Mouse (Mus musculus): ENCODE data around the gene Slc25a20. TPM values are rescaled to one million over a fixed set of nuclear protein-coding genes. Genes with fewer than 3 reads are reported as not detected.
"Not testable (repeated sequence)": the region's sequence is repeated elsewhere in the genome, so short reads cannot be mapped to it uniquely, and the experiment has no call there.

Gene Slc25a20
- polyA plus RNA-seq, 1 experiment = 27.7 TPM

DNA sequence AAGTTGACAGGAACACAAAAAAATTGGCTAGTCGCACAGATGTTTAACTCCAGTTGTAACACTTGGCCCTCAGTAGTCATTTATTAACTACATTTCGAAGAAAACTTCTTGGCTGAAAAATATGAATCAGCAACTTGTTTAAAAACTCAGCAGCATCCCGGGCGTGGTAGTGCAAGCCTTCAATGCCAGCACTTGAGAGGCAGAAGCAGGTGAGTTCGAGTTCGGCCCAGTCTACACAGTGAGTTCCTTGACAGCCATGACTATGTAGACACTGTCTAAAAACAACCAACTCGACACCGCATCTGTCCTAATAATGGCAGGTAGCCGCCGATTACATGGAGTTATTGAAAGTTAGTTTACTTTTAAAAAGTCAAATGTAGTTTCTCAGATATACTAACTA, 13.7 kb upstream of the Slc25a20 start:
- peak overlapping the region; percentile 77 for H3K4me2 ChIP-seq (ENCODE audit: low read depth)
- TF ChIP-seq TCF3 (IDR thresholded peaks at IDR 0.05; ENCODE audit: insufficient read length, low read depth) (no peak), MYOD1 (IDR thresholded peaks at IDR 0.05; ENCODE audit: control insufficient read depth in 1 of 3, insufficient read length in 2 of 3, low read depth in 2 of 3) (peak in 2 of 3 experiments; percentile 71 to 81)
- peak overlapping the region; percentile 83 for H3ac ChIP-seq (ENCODE audit: control insufficient read depth, insufficient read length)
- H3K4me3 ChIP-seq = peak overlapping the region; percentile 70
- no peaks in the 10 kb centered on the region for H3K27me3 ChIP-seq (ENCODE audit: control insufficient read depth, insufficient read depth, insufficient read length)
- no peaks in the 10 kb centered on the region for H3K36me3 ChIP-seq (ENCODE audit: control insufficient read depth, insufficient read depth)
- peaks cover 54% of the 10 kb centered on the region for H3K79me2 ChIP-seq (ENCODE audit: control insufficient read depth, insufficient read depth)

DNA sequence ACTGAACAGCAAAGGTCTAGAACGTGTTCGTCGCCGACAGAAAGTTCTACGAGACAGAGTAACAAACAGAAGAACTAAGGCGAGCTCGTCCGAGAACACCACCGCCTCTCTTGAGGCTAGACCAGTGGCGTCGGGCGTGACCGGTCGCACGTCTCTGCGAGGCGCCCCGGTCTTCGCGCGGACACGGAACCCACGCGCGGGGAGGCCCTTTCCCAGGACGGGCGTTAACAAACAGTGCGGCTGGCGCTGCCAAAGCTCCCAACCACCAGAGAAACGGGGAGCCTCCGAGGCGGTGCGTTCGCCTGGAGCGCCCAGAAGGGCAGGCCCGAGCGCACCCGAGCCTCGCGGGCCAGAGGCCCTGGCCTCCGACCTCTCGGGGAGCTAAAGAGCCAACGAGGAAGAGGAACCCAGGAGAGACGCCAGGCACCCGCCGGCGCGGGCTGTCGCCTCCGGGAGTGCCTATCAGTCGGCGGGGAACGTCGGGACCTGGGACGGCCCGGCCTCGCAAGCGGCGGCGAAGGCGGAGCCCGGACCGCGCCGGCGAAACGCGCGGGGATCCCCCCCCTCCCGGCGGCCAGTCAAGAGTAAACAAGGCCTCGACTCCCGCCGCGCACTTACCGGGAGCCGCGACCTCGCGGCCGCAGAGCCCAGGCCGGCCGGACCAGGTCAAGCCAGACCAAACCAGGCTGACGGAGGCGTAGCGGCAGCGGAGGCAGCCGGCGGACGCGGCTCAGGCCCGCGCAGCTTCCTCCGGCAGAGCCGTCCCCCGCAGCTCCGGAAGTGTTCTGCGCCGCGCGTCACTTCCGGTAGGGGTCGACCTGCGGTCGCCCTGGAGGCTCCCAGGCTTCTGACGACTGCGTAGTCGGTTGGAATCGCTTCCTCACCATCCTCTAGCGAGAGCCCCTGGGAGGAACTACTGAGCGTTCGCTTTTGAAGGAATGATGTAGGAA, 13.0 kb upstream of the Slc25a20 start, which contains the start of gene Arih2:
Gene Arih2 (minus strand): TSS at position 776 of the 950 bp plus-strand sequence.
- no peak for TF ChIP-seq E2F4 (IDR thresholded peaks at IDR 0.05; ENCODE audit: insufficient read depth)
- peak; percentile 74 for TF ChIP-seq POLR2AphosphoS2 (IDR thresholded peaks at IDR 0.05; ENCODE audit: insufficient read length, low read depth)
- TF ChIP-seq MYOG (IDR thresholded peaks at IDR 0.05; ENCODE audit: control insufficient read depth in 1 of 3, insufficient read depth in 1 of 3, insufficient read length in 2 of 3, low read depth in 2 of 3) = peak in 1 of 3 experiments; percentile 25
- peak; percentile 78 for TF ChIP-seq POLR2A (IDR thresholded peaks at IDR 0.05; ENCODE audit: insufficient read length, low read depth)
- no peak for TF ChIP-seq USF1 (IDR thresholded peaks at IDR 0.05; ENCODE audit: low read depth)
- Histone ChIP-seq H3K27me3 (ENCODE audit: control insufficient read depth, insufficient read depth, insufficient read length) (no peaks in the 10 kb centered on the region), H3ac (ENCODE audit: control insufficient read depth, insufficient read length) (peak within 1 kb of the TSS; percentile 83), H3K36me3 (ENCODE audit: control insufficient read depth, insufficient read depth) (no peaks in the 10 kb centered on the region), H3K79me2 (ENCODE audit: control insufficient read depth, insufficient read depth) (peaks cover 48% of the 10 kb centered on the region), H3K4me3 (peak within 1 kb of the TSS; percentile 70), H3K4me2 (ENCODE audit: low read depth) (peak within 1 kb of the TSS; percentile 81)

DNA sequence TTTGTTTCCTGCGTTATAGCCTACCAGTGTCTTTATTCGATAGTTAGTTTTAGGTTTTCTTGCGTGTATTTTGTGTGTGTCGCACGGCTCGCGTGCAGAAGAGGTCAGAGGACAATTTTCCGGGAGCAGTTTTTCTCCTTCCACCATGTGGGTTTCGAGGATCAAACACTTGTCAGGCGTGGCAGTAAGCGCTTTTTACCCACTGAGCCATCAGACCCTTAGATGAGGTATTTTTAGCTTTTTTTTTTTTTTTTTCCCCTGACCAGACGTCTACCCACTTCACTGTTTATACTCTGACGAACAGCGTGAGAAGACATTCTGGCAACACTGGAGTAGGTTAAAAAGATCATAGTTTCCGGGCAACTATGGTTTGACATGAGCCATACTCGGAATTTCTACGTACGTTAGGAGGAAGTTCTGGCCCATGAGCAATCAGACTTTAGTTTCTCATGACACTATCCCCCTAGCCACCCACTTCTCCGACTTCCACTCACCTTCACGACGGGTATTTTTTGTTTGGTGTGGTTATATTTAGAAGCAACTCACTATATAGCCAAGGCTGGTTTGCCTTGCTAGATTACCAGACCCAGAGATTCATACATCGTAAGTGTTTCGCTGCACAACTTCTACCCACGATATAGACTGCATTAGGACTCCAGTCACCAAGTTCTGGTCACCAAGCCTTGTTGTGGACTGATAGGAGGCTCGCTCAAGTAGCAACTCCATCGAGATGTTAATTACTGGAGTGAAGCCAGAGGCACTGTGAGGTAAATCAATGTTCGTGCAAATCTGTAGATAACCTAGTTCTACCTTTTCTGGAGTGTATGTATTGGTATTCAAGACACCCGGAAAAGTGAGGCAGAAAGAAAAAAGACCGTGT, 12.1 kb upstream of the Slc25a20 start:
- Histone ChIP-seq H3K27me3 (ENCODE audit: control insufficient read depth, insufficient read depth, insufficient read length) (no peaks in the 10 kb centered on the region), H3K36me3 (ENCODE audit: control insufficient read depth, insufficient read depth) (no peaks in the 10 kb centered on the region), H3K4me2 (ENCODE audit: low read depth) (peak overlapping the region; percentile 81), H3K4me3 (peak overlapping the region; percentile 70), H3ac (ENCODE audit: control insufficient read depth, insufficient read length) (peak overlapping the region; percentile 83), H3K79me2 (ENCODE audit: control insufficient read depth, insufficient read depth) (peaks cover 38% of the 10 kb centered on the region)
- TF ChIP-seq SRF (IDR thresholded peaks at IDR 0.05; ENCODE audit: control insufficient read depth, insufficient read length, low read depth) = no peak
- no peak for TF ChIP-seq E2F4 (IDR thresholded peaks at IDR 0.05; ENCODE audit: insufficient read depth)
- no peak for TF ChIP-seq TCF12 (IDR thresholded peaks at IDR 0.05; ENCODE audit: insufficient read depth, poor library complexity, severe bottlenecking)
- TF ChIP-seq POLR2AphosphoS2 (IDR thresholded peaks at IDR 0.05; ENCODE audit: insufficient read length, low read depth) = no peak
- TF ChIP-seq POLR2A (IDR thresholded peaks at IDR 0.05; ENCODE audit: insufficient read length, low read depth) = no peak
- TF ChIP-seq USF1 (IDR thresholded peaks at IDR 0.05; ENCODE audit: low read depth) = no peak
- no peak for TF ChIP-seq REST (IDR thresholded peaks at IDR 0.05; ENCODE audit: insufficient read depth, insufficient read length)
- no peak for TF ChIP-seq MAX (IDR thresholded peaks at IDR 0.05; ENCODE audit: low read depth)
- TF ChIP-seq MYOD1 (IDR thresholded peaks at IDR 0.05; ENCODE audit: control insufficient read depth in 1 of 3, insufficient read length in 2 of 3, low read depth in 2 of 3) = no peak
- no peak for TF ChIP-seq TCF3 (IDR thresholded peaks at IDR 0.05; ENCODE audit: insufficient read length, low read depth)
- no peak for TF ChIP-seq MYOG (IDR thresholded peaks at IDR 0.05; ENCODE audit: control insufficient read depth in 1 of 3, insufficient read depth in 1 of 3, insufficient read length in 2 of 3, low read depth in 2 of 3)
- TF ChIP-seq CEBPB (IDR thresholded peaks at IDR 0.05; ENCODE audit: insufficient read depth, poor library complexity, severe bottlenecking) = no peak

- H3ac ChIP-seq (ENCODE audit: control insufficient read depth, insufficient read length) = no peak overlapping the region
- H3K27me3 ChIP-seq (ENCODE audit: control insufficient read depth, insufficient read depth, insufficient read length) = no peaks in the 10 kb centered on the region
- no peaks in the 10 kb centered on the region for H3K36me3 ChIP-seq (ENCODE audit: control insufficient read depth, insufficient read depth)
- no peak overlapping the region for H3K4me2 ChIP-seq (ENCODE audit: low read depth)
- H3K79me2 ChIP-seq (ENCODE audit: control insufficient read depth, insufficient read depth) = no peaks in the 10 kb centered on the region
- H3K4me3 ChIP-seq = no peak overlapping the region
- TF ChIP-seq MYOG (IDR thresholded peaks at IDR 0.05; ENCODE audit: control insufficient read depth in 1 of 3, insufficient read depth in 1 of 3, insufficient read length in 2 of 3, low read depth in 2 of 3) (no peak), SRF (IDR thresholded peaks at IDR 0.05; ENCODE audit: control insufficient read depth, insufficient read length, low read depth) (no peak), USF1 (IDR thresholded peaks at IDR 0.05; ENCODE audit: low read depth) (no peak), REST (IDR thresholded peaks at IDR 0.05; ENCODE audit: insufficient read depth, insufficient read length) (no peak)
Observed at GRCm38 (mm10) chr9:108654566-108655464, 7.1 kb upstream of the Slc25a20 start.

DNA sequence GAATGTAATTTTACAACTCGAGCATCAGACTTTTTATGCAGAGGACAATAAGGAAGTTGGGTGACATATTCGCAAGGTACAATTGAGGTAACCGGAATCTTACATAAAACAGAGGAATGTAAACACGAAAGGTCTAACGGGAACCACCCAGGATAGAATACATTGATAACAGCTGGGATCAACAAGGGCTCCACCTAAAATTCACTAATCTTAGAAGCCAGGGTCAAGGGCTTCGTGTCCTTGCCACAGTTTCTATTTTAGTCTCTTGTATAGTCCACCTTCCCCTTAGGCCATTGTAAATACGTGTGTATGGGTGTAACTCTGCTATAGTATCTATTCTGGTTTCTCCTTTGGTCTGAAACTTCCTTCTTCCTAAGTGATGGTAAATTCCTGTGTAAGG, 6.0 kb upstream of the Slc25a20 start:
- not testable (repeated sequence) for H3K36me3 ChIP-seq (ENCODE audit: control insufficient read depth, insufficient read depth); H3K4me3 ChIP-seq; H3K27me3 ChIP-seq (ENCODE audit: control insufficient read depth, insufficient read depth, insufficient read length); H3K4me2 ChIP-seq (ENCODE audit: low read depth); H3ac ChIP-seq (ENCODE audit: control insufficient read depth, insufficient read length); H3K79me2 ChIP-seq (ENCODE audit: control insufficient read depth, insufficient read depth)

Measured in myocyte (in vitro differentiated cells).